Mouse (Mus musculus): ENCODE measurements around the gene Gm20388.

DNA sequence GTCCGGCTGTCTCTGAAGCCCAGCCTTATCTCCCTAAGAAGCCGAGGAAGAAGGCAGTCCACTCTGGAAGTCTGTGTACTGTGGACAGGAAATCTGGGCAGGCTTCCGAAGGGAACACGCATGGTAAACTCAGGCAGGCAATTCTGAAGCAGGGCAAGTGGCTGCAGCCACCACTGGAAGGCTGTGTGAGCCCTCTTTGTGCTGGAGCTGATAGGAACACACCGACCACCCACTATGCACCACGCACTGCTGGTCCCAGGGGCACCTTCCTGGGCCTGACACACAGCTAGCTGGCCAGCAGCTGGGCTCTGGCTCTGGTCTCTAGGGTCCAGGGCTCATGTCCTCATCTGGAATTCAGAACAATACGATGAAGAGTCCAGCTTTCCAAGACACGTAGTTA lies 2305.0 kb downstream of the Gm20388 start:
- TF ChIP-seq CTCF (IDR thresholded peaks at IDR 0.05; ENCODE audit: low read depth, low read length) = no peak
- no peak for TF ChIP-seq POLR2A (IDR thresholded peaks at IDR 0.05; ENCODE audit: insufficient read depth, low read length)

All from ES-Bruce4 (cell line).